Mouse (Mus musculus) forebrain, embryonic 10.5 days (tissue): ENCODE data around the gene Ttc39a. TPM values are rescaled to one million over a fixed set of nuclear protein-coding genes. Genes with fewer than 3 reads are reported as not detected.
"Not testable (repeated sequence)": the region's sequence is repeated elsewhere in the genome, so short reads cannot be mapped to it uniquely, and the experiment has no call there.

ENCODE experiments used
- DNase-seq: peaks from one replicate; pipeline ENCODE4 v3.0.0-alpha.2; 2017; ENCODE audit warnings: low spot score; ENCODE audit errors: extremely low spot score
- H3K27ac ChIP-seq: fragments of 300-500 bp; sonication (generic); 2 replicates; pipeline ENCODE4 v1.5.1; 2016; ENCODE audit warnings: mild to moderate bottlenecking
- H3K27me3 ChIP-seq: fragments of 300-500 bp; sonication (generic); 2 replicates; pipeline ENCODE4 v1.6.1; 2016; ENCODE audit warnings: mild to moderate bottlenecking; ENCODE audit not compliant: poor library complexity, severe bottlenecking
- H3K36me3 ChIP-seq: fragments of 300-500 bp; sonication (generic); replicated peaks from 2 replicates; pipeline ENCODE4 v1.6.1; 2016; ENCODE audit warnings: mild to moderate bottlenecking, moderate library complexity
- H3K4me1 ChIP-seq: fragments of 300-500 bp; sonication (generic); 2 replicates; pipeline ENCODE4 v1.6.1; 2016
- H3K4me3 ChIP-seq: fragments of 300-500 bp; sonication (generic); 2 replicates; pipeline ENCODE4 v1.5.1; 2016; ENCODE audit warnings: mild to moderate bottlenecking, moderate library complexity
- H3K9me3 ChIP-seq: fragments of 300-500 bp; sonication (generic); 2 replicates; pipeline ENCODE4 v1.6.1; 2016; ENCODE audit warnings: mild to moderate bottlenecking, moderate library complexity
- WGBS: fragments of 180-500 bp; shearing (Covaris S2); methylation state at CpG from one replicate; pipeline ENCODE4 v1.1.7; 2016; 5-methylcytosine and 5-hydroxymethylcytosine counted together
- polyA plus RNA-seq: library from polyadenylated mRNA; unstranded; fragments of >200 nt; fragmentation: Nextera tagmentation; extraction: Ambion mirVana; gene quantifications from 2 replicates; pipeline ENCODE4 v1.2.1, GENCODE M21; 2016

The Ttc39a gene
- 4.2 and 4.9 TPM in 2 replicates for polyA plus RNA-seq

DNA sequence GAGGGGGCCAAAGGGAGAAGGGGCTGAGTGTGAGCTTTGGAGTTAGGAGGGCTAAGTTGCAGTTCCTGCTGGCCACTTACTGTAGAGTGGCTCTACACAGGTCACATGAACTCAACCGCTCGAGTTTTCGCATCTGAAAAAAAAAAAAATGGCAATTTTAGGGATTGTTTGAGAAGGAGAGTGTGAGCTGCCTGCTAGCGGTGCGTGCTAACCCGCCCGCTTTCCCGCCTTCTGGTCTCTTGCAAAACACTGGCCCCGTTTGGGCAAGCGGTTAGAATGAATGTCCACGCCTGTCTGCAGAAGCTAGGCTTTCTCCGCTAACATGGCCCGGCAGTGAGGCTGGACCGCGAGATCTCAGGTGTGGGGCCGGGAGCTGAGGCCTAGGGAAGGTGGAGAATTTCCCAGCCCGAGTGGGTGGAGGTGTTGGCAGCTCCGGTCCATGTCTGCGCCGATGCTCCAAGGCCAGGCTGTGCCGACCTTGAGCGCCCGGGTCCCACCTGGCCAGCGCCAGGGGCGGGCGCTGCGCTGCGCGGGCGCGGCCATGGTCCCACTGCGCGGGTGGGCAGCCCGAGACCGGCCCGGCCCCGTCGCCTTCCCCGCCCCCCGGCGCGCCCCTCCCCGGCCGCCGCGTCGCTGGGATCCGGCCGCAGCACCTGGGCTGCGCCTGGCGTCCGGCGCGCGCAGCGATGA, at the start of gene Ttc39a:
Ttc39a (plus strand) TSS at position 138 of the 690 bp plus-strand sequence.
- Histone ChIP-seq H3K36me3 (0 out of 2 replicates have a peak, but pooled peaks cover 3% of the 10 kb centered on the region), H3K27ac (peak within 1 kb of the TSS; percentile 87), H3K27me3 (peaks cover 37% of the 10 kb centered on the region), H3K4me1 (peaks cover 28% of the 10 kb centered on the region), H3K4me3 (peak within 1 kb of the TSS; percentile 74), H3K9me3 (no peaks in the 10 kb centered on the region)
- peak; percentile 58 for DNase-seq
- under 1% methylated on average over 56 of the region's 56 CpGs for WGBS

GRCm38 (mm10) chr4:109378107-109378506, 28.3 kb upstream of the Ttc39a start:
- Histone ChIP-seq H3K9me3 (no peaks in the 10 kb centered on the region), H3K4me3 (no peak overlapping the region), H3K27ac (no peak overlapping the region), H3K4me1 (no peaks in the 10 kb centered on the region), H3K36me3 (peaks cover 24% of the 10 kb centered on the region), H3K27me3 (no peaks in the 10 kb centered on the region)
- 89% methylated on average over 1 of the region's 1 CpGs for WGBS
- no peak for DNase-seq

GRCm38 (mm10) chr4:109382457-109382856, 24.0 kb upstream of the Ttc39a start:
- H3K27me3 ChIP-seq = no peaks in the 10 kb centered on the region
- H3K4me1 ChIP-seq = peaks cover 8% of the 10 kb centered on the region
- no peaks in the 10 kb centered on the region for H3K9me3 ChIP-seq
- no peak for DNase-seq
- 83% methylated on average over 2 of the region's 2 CpGs for WGBS
- peaks cover 17% of the 10 kb centered on the region for H3K36me3 ChIP-seq
- H3K27ac ChIP-seq = no peak overlapping the region
- no peak overlapping the region for H3K4me3 ChIP-seq

GRCm38 (mm10) chr4:109385599-109385998, 20.8 kb upstream of the Ttc39a start:
- no peak overlapping the region for H3K4me3 ChIP-seq
- no peaks in the 10 kb centered on the region for H3K36me3 ChIP-seq
- 55% methylated on average over 4 of the region's 4 CpGs for WGBS
- no peaks in the 10 kb centered on the region for H3K9me3 ChIP-seq
- no peak overlapping the region for H3K27ac ChIP-seq
- DNase-seq = no peak
- no peaks in the 10 kb centered on the region for H3K27me3 ChIP-seq
- peaks cover 8% of the 10 kb centered on the region for H3K4me1 ChIP-seq

GRCm38 (mm10) chr4:109393229-109393779, 13.1 kb upstream of the Ttc39a start:
- no peak for DNase-seq
- 84% methylated on average over 6 of the region's 6 CpGs for WGBS
- H3K27me3 ChIP-seq = peaks cover 15% of the 10 kb centered on the region
- no peak overlapping the region for H3K27ac ChIP-seq
- peaks cover 9% of the 10 kb centered on the region for H3K4me1 ChIP-seq
- no peak overlapping the region for H3K4me3 ChIP-seq
- H3K36me3 ChIP-seq = no peaks in the 10 kb centered on the region
- H3K9me3 ChIP-seq = no peaks in the 10 kb centered on the region

DNA sequence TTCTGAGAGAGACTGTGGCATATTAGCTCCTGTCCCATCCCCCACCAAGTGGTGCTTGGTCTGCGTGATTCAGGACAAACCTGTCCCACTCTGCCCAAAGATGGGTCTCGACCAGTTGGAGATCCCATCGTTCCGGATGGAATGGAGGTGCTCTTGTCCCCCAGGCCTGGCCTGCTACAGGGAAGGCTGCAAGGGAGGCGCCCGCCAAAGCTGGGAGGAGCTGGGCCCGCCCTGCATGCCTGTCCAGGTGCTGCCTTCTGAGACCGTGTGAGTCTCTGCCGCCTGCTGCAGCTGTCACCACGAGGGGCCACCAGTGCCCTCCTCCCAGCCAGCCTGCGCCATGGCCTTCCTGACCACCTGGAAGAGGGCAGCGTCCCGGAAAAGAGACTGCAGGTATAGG, 12.5 kb upstream of the Ttc39a start:
- H3K27ac ChIP-seq = peak overlapping the region; percentile 40; the same call in 1 of the 2 replicates
- 12% methylated on average over 13 of the region's 13 CpGs for WGBS
- peaks cover 9% of the 10 kb centered on the region for H3K4me1 ChIP-seq
- no peaks in the 10 kb centered on the region for H3K9me3 ChIP-seq
- no peak for DNase-seq
- no peaks in the 10 kb centered on the region for H3K36me3 ChIP-seq
- H3K27me3 ChIP-seq = peaks cover 15% of the 10 kb centered on the region
- peak overlapping the region; percentile 24 for H3K4me3 ChIP-seq

DNA sequence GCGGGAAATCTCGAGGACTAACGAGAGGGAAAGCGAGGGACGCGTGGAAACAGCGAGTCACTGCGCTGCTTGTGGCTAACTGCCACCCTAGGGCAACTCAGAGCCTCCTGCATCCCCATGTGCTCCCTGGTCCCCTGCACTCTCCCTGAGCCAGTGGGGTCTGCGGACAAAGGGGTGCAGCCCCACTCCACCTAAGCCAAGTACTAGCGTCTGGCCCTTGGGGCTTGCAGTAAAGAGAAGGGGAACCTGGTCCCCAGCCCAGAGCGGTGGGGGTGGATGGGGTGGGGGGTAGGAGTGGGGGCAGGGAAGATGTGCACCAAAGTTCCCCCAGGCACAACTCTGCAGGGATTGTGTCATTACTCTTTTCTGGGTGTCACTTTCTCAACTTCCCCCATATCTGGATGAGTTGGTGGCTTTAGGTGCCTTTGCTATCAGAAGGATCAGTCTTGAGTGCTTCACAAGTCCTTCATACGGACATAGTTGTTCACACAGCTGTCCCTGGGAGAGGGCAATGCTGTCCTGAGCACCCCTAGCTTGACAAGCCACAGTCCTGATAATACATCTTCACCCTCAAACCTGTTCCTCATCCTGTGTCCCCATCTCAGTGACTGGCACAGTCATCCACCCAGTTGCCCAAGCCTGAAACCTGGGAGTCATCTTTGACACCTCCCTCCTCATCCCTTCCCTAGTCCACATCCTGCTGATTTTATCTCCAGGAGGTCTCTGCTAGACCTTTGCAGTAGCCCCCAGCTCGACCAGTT, 11.9 kb upstream of the Ttc39a start:
- Histone ChIP-seq H3K27me3 (peaks cover 15% of the 10 kb centered on the region), H3K4me3 (peak overlapping the region; percentile 24), H3K4me1 (peaks cover 9% of the 10 kb centered on the region), H3K36me3 (no peaks in the 10 kb centered on the region), H3K27ac (peak overlapping the region; percentile 40; the same call in 1 of the 2 replicates), H3K9me3 (no peaks in the 10 kb centered on the region)
- DNase-seq = no peak
- WGBS = 29% methylated on average over 13 of the region's 13 CpGs

- peaks cover 6% of the 10 kb centered on the region for H3K27me3 ChIP-seq
- no peak overlapping the region for H3K4me3 ChIP-seq
- no peaks in the 10 kb centered on the region for H3K9me3 ChIP-seq
- DNase-seq = no peak
- 0 out of 2 replicates have a peak, but pooled peaks cover 3% of the 10 kb centered on the region for H3K36me3 ChIP-seq
- H3K27ac ChIP-seq = no peak overlapping the region
- 84% methylated on average over 10 of the region's 10 CpGs for WGBS
- peaks cover 4% of the 10 kb centered on the region for H3K4me1 ChIP-seq
Measured at GRCm38 (mm10) chr4:109400366-109400980, 6.0 kb upstream of the Ttc39a start.

- Histone ChIP-seq H3K27me3 (peaks cover 13% of the 10 kb centered on the region), H3K27ac (no peak overlapping the region), H3K36me3 (0 out of 2 replicates have a peak, but pooled peaks cover 3% of the 10 kb centered on the region), H3K4me3 (no peak overlapping the region), H3K4me1 (peaks cover 12% of the 10 kb centered on the region), H3K9me3 (no peaks in the 10 kb centered on the region)
- 77% methylated on average over 5 of the region's 5 CpGs for WGBS
- no peak for DNase-seq
Measured at GRCm38 (mm10) chr4:109401176-109401689, 5.2 kb upstream of the Ttc39a start.

DNA sequence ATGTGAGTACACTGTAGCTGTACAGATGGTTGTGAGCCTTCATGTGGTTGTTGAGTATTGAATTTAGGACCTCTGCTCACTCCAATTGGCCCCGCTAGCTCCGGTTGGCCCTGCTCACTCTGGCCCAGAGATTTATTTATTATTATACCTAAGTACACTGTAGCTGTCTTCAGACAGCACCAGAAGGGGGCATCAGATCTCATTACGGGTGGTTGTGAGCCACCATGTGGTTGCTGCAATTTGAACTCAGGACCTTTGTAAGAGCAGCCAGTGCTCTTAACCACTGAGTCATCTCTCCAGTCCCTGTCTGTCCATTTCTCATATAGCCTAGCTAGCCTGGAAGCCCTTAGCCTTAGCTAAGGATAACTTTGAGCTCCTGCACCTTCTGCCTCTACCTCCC, 1.5 kb upstream of the Ttc39a start:
- Histone ChIP-seq H3K27ac (peak overlapping the region; percentile 30; the same call in 1 of the 2 replicates), H3K4me1 (peaks cover 29% of the 10 kb centered on the region), H3K27me3 (peaks cover 35% of the 10 kb centered on the region), H3K4me3 (peak overlapping the region; percentile 74; the same call in 1 of the 2 replicates)
- WGBS = 87% methylated on average over 3 of the region's 3 CpGs
- not testable (repeated sequence) for DNase-seq, H3K36me3 ChIP-seq, H3K9me3 ChIP-seq

DNA sequence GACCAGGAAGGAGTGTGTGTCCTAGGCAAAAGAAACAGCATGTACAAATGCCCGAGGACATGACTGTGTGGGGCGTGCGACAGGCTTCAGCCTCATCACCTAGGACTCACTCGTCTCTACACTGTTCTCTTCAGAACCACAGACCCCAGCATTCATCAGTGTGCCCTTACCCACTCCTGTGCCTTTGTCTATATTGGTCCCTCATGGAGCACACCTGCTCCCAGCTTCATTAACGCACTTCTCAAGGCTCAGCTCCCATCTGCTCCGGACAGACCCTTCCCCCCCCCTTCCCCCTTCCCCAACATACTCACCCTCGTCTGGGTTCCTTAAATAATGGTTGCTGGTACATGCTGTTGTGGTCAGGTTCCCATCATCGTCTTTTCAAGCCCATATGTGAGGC, 1.0 kb upstream of the Ttc39a start:
- Histone ChIP-seq H3K4me3 (peak overlapping the region; percentile 74; the same call in 1 of the 2 replicates), H3K4me1 (peaks cover 29% of the 10 kb centered on the region), H3K27ac (peak overlapping the region; percentile 87), H3K36me3 (0 out of 2 replicates have a peak, but pooled peaks cover 3% of the 10 kb centered on the region), H3K27me3 (peaks cover 37% of the 10 kb centered on the region), H3K9me3 (no peaks in the 10 kb centered on the region)
- WGBS = 73% methylated on average over 8 of the region's 8 CpGs
- DNase-seq = no peak

DNA sequence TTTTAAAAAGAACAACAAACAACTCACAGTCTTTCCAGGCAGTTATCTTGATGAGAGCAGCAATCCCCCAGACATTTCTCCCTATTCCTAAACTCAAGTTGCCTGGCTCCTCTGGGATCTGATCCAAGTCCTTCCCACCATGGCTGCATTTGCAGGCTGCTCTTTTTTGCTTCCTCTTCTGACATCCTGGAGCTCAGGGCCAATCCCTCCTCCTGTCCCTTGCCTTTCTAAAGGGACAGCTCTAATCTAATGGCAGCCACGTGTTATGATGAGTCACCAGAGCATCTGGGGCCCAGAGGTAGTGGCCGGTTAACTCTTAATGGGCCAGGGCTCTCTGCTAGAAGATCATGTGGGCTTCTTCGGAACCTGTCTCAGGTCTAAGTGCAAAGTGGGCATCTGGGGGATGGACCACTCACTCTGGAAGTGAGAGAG, 353 bp upstream of the Ttc39a start:
- peaks cover 37% of the 10 kb centered on the region for H3K27me3 ChIP-seq
- H3K36me3 ChIP-seq = 0 out of 2 replicates have a peak, but pooled peaks cover 3% of the 10 kb centered on the region
- 11% methylated on average over 3 of the region's 3 CpGs for WGBS
- H3K27ac ChIP-seq = peak overlapping the region; percentile 87
- H3K4me1 ChIP-seq = peaks cover 29% of the 10 kb centered on the region
- H3K4me3 ChIP-seq = peak overlapping the region; percentile 74
- peak; percentile 50 for DNase-seq
- H3K9me3 ChIP-seq = no peaks in the 10 kb centered on the region
